Mouse (Mus musculus): Measurements from ENCODE around the gene Snrnp40. TPM values are rescaled to one million over a fixed set of nuclear protein-coding genes. Genes with fewer than 3 reads are reported as not detected.
A peak's percentile ranks its signal among the peaks of the same experiment; 100 is the strongest.

The Snrnp40 gene
- polyA plus RNA-seq, 1 experiment from 2014 or later: 119 TPM

- Histone ChIP-seq H3K4me3 (no peak overlapping the region), H3K27ac (no peak overlapping the region), H3K4me2 (no peak overlapping the region), H3K27me3 (replicated peaks) (no peaks in the 10 kb centered on the region), H3K9me3 (replicated peaks) (no peaks in the 10 kb centered on the region), H3K36me3 (peaks cover 88% of the 10 kb centered on the region), H3K4me1 (peaks cover 12% of the 10 kb centered on the region), H3K9ac (no peak overlapping the region)
- ATAC-seq: no peak
- 86% methylated on average over 9 of the region's 9 CpGs for WGBS (ENCODE audit: insufficient replicate concordance)
Observed at GRCm38 (mm10) chr4:130327366-130327765, 32.6 kb upstream of the Snrnp40 start.

GRCm38 (mm10) chr4:130335867-130336266, 24.1 kb upstream of the Snrnp40 start:
- Histone ChIP-seq H3K27ac (no peak overlapping the region), H3K27me3 (replicated peaks) (no peaks in the 10 kb centered on the region), H3K36me3 (peaks cover 60% of the 10 kb centered on the region), H3K4me2 (no peak overlapping the region), H3K4me1 (no peaks in the 10 kb centered on the region), H3K9ac (no peak overlapping the region), H3K9me3 (replicated peaks) (no peaks in the 10 kb centered on the region), H3K4me3 (no peak overlapping the region)
- peak; percentile 49; the same call in 1 of the 2 replicates for ATAC-seq
- 73% methylated on average over 5 of the region's 5 CpGs for WGBS (ENCODE audit: insufficient replicate concordance)

- no peaks in the 10 kb centered on the region for H3K27me3 ChIP-seq (replicated peaks)
- H3K4me3 ChIP-seq: no peak overlapping the region
- H3K9ac ChIP-seq: no peak overlapping the region
- peaks cover 53% of the 10 kb centered on the region for H3K36me3 ChIP-seq
- no peak overlapping the region for H3K4me2 ChIP-seq
- H3K4me1 ChIP-seq: no peaks in the 10 kb centered on the region
- 22% methylated on average over 4 of the region's 4 CpGs for WGBS (ENCODE audit: insufficient replicate concordance)
- no peak overlapping the region for H3K27ac ChIP-seq
- peak; percentile 57; the same call in 1 of the 2 replicates for ATAC-seq
- no peaks in the 10 kb centered on the region for H3K9me3 ChIP-seq (replicated peaks)
Observed at GRCm38 (mm10) chr4:130341691-130342090, 18.2 kb upstream of the Snrnp40 start.

GRCm38 (mm10) chr4:130349666-130350065, 10.3 kb upstream of the Snrnp40 start:
- no peak overlapping the region for H3K9ac ChIP-seq
- no peak overlapping the region for H3K4me3 ChIP-seq
- H3K36me3 ChIP-seq: peaks cover 93% of the 10 kb centered on the region
- H3K9me3 ChIP-seq (replicated peaks): peaks cover 3% of the 10 kb centered on the region; the same call in 1 of the 2 replicates
- peaks cover 16% of the 10 kb centered on the region for H3K4me1 ChIP-seq
- H3K27ac ChIP-seq: no peak overlapping the region
- no peaks in the 10 kb centered on the region for H3K27me3 ChIP-seq (replicated peaks)
- WGBS (ENCODE audit: insufficient replicate concordance): 83% methylated on average over 6 of the region's 6 CpGs
- H3K4me2 ChIP-seq: no peak overlapping the region
- ATAC-seq: no peak

- Histone ChIP-seq H3K4me1 (peaks cover 16% of the 10 kb centered on the region), H3K9ac (peak overlapping the region; percentile 20; the same call in 1 of the 2 replicates), H3K27ac (peak overlapping the region; percentile 62), H3K27me3 (replicated peaks) (no peaks in the 10 kb centered on the region), H3K9me3 (replicated peaks) (peaks cover 3% of the 10 kb centered on the region; the same call in 1 of the 2 replicates), H3K36me3 (peaks cover 85% of the 10 kb centered on the region), H3K4me2 (peak overlapping the region; percentile 21; the same call in 1 of the 2 replicates), H3K4me3 (no peak overlapping the region)
- 64% methylated on average over 16 of the region's 16 CpGs for WGBS (ENCODE audit: insufficient replicate concordance)
- ATAC-seq: peak; percentile 55
Observed at GRCm38 (mm10) chr4:130350690-130351422, 9.1 kb upstream of the Snrnp40 start.

- no peak for ATAC-seq
- H3K9ac ChIP-seq: no peak overlapping the region
- no peak overlapping the region for H3K27ac ChIP-seq
- H3K9me3 ChIP-seq (replicated peaks): peaks cover 3% of the 10 kb centered on the region; the same call in 1 of the 2 replicates
- 86% methylated on average over 7 of the region's 7 CpGs for WGBS (ENCODE audit: insufficient replicate concordance)
- no peaks in the 10 kb centered on the region for H3K27me3 ChIP-seq (replicated peaks)
- peaks cover 19% of the 10 kb centered on the region for H3K4me1 ChIP-seq
- no peak overlapping the region for H3K4me3 ChIP-seq
- H3K4me2 ChIP-seq: no peak overlapping the region
- peaks cover 83% of the 10 kb centered on the region for H3K36me3 ChIP-seq
Observed at GRCm38 (mm10) chr4:130352588-130352987, 7.3 kb upstream of the Snrnp40 start.

GRCm38 (mm10) chr4:130357946-130358345, 2.0 kb upstream of the Snrnp40 start:
- no peak overlapping the region; the same call in 1 of the 2 replicates for H3K9ac ChIP-seq
- peak overlapping the region; percentile 93; the same call in 1 of the 2 replicates for H3K27ac ChIP-seq
- H3K27me3 ChIP-seq (replicated peaks): no peaks in the 10 kb centered on the region
- peaks cover 40% of the 10 kb centered on the region for H3K36me3 ChIP-seq
- peaks cover 29% of the 10 kb centered on the region for H3K4me1 ChIP-seq
- H3K4me2 ChIP-seq: peak overlapping the region; percentile 89
- ATAC-seq: no peak
- H3K4me3 ChIP-seq: no peak overlapping the region
- H3K9me3 ChIP-seq (replicated peaks): no peaks in the 10 kb centered on the region

GRCm38 (mm10) chr4:130360238-130360590, 282 bp downstream of the Snrnp40 start:
- ATAC-seq: no peak
- WGBS (ENCODE audit: insufficient replicate concordance): under 1% methylated on average over 19 of the region's 19 CpGs
- Histone ChIP-seq H3K27me3 (replicated peaks) (no peaks in the 10 kb centered on the region), H3K36me3 (peaks cover 47% of the 10 kb centered on the region), H3K27ac (peak overlapping the region; percentile 79), H3K9ac (peak overlapping the region; percentile 80), H3K4me3 (peak overlapping the region; percentile 78), H3K9me3 (replicated peaks) (no peaks in the 10 kb centered on the region), H3K4me1 (peaks cover 29% of the 10 kb centered on the region), H3K4me2 (peak overlapping the region; percentile 76)

GRCm38 (mm10) chr4:130376675-130377074, 16.7 kb downstream of the Snrnp40 start:
- ATAC-seq: no peak
- no peak overlapping the region for H3K27ac ChIP-seq
- 85% methylated on average over 4 of the region's 4 CpGs for WGBS (ENCODE audit: insufficient replicate concordance)
- no peak overlapping the region for H3K4me3 ChIP-seq
- H3K27me3 ChIP-seq (replicated peaks): no peaks in the 10 kb centered on the region
- no peak overlapping the region for H3K4me2 ChIP-seq
- H3K4me1 ChIP-seq: no peaks in the 10 kb centered on the region
- H3K9ac ChIP-seq: no peak overlapping the region
- peaks cover 96% of the 10 kb centered on the region for H3K36me3 ChIP-seq
- no peaks in the 10 kb centered on the region for H3K9me3 ChIP-seq (replicated peaks)

- Histone ChIP-seq H3K36me3 (peaks cover 97% of the 10 kb centered on the region), H3K4me2 (no peak overlapping the region), H3K27ac (no peak overlapping the region), H3K9ac (no peak overlapping the region), H3K4me1 (no peaks in the 10 kb centered on the region), H3K27me3 (replicated peaks) (no peaks in the 10 kb centered on the region), H3K9me3 (replicated peaks) (no peaks in the 10 kb centered on the region), H3K4me3 (no peak overlapping the region)
- no peak for ATAC-seq
- 78% methylated on average over 4 of the region's 4 CpGs for WGBS (ENCODE audit: insufficient replicate concordance)
Observed at GRCm38 (mm10) chr4:130377500-130377899, 17.6 kb downstream of the Snrnp40 start.

- Histone ChIP-seq H3K9ac (no peak overlapping the region), H3K4me2 (no peak overlapping the region), H3K27ac (no peak overlapping the region), H3K9me3 (replicated peaks) (no peaks in the 10 kb centered on the region), H3K27me3 (replicated peaks) (no peaks in the 10 kb centered on the region), H3K36me3 (peaks cover 97% of the 10 kb centered on the region), H3K4me1 (no peaks in the 10 kb centered on the region), H3K4me3 (no peak overlapping the region)
- ATAC-seq: no peak
- WGBS (ENCODE audit: insufficient replicate concordance): 90% methylated on average over 2 of the region's 2 CpGs
Observed at GRCm38 (mm10) chr4:130379181-130379580, 19.2 kb downstream of the Snrnp40 start.

- Histone ChIP-seq H3K9me3 (replicated peaks) (no peaks in the 10 kb centered on the region), H3K4me1 (no peaks in the 10 kb centered on the region), H3K4me3 (no peak overlapping the region), H3K27me3 (replicated peaks) (no peaks in the 10 kb centered on the region), H3K9ac (no peak overlapping the region), H3K4me2 (no peak overlapping the region), H3K27ac (no peak overlapping the region), H3K36me3 (peaks cover 97% of the 10 kb centered on the region)
- WGBS (ENCODE audit: insufficient replicate concordance): 80% methylated on average over 2 of the region's 2 CpGs
- no peak for ATAC-seq
Observed at GRCm38 (mm10) chr4:130380418-130380817, 20.5 kb downstream of the Snrnp40 start.
